Mouse (Mus musculus) G1E (cell line): ENCODE results near the gene Apold1.

Source experiments
- CTCF ChIP-seq: IDR thresholded peaks from 2 replicates; pipeline ENCODE4 v1.5.1; 2012; ENCODE audit warnings: low read depth, low read length, inconsistent platforms, mixed read lengths
- GATA1 ChIP-seq: IDR thresholded peaks from 2 replicates; pipeline ENCODE4 v1.6.1; 2012; ENCODE audit warnings: borderline replicate concordance, low read length, inconsistent platforms, mixed read lengths
- POLR2AphosphoS5 ChIP-seq: IDR thresholded peaks from 2 replicates; pipeline ENCODE4 v1.6.1; 2012; ENCODE audit warnings: low read depth, low read length, inconsistent platforms; ENCODE audit not compliant: insufficient replicate concordance

DNA sequence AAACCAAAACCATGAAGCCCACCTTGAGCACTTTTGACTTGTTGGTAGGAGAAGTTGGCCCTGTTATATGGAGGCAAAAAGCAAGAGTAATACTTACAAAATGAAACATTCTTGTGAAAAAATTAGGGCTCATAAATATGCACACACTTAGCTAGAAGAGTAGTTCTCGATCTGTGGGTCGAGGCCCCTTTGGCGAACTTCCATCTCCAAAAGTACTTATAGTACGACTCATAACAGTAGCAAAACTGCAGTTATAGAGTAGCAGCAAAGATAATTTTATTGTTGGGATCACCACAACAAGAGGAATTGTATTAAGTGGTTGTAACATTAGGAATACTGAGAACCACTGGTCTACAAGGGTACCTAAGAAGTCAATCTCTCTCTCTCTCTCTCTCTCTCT, 41.7 kb upstream of the Apold1 start:
- TF ChIP-seq GATA1: no peak
- no peak for TF ChIP-seq CTCF
- no peak for TF ChIP-seq POLR2AphosphoS5
